Mouse (Mus musculus) E14TG2a.4 (cell line): ENCODE data around the gene Pcnx3.

Experiments used
- CTCF ChIP-seq: conservative IDR thresholded peaks from 2 replicates; pipeline ENCODE4 v1.5.1; 2014; ENCODE audit warnings: low read length
- NANOG ChIP-seq: IDR thresholded peaks from 2 replicates; pipeline ENCODE4 v1.6.1; 2014; ENCODE audit warnings: borderline replicate concordance, low read length, mixed read lengths
- POU5F1 ChIP-seq: IDR thresholded peaks from 2 replicates; pipeline ENCODE4 v1.6.1; 2014; ENCODE audit warnings: low read length, borderline replicate concordance

DNA sequence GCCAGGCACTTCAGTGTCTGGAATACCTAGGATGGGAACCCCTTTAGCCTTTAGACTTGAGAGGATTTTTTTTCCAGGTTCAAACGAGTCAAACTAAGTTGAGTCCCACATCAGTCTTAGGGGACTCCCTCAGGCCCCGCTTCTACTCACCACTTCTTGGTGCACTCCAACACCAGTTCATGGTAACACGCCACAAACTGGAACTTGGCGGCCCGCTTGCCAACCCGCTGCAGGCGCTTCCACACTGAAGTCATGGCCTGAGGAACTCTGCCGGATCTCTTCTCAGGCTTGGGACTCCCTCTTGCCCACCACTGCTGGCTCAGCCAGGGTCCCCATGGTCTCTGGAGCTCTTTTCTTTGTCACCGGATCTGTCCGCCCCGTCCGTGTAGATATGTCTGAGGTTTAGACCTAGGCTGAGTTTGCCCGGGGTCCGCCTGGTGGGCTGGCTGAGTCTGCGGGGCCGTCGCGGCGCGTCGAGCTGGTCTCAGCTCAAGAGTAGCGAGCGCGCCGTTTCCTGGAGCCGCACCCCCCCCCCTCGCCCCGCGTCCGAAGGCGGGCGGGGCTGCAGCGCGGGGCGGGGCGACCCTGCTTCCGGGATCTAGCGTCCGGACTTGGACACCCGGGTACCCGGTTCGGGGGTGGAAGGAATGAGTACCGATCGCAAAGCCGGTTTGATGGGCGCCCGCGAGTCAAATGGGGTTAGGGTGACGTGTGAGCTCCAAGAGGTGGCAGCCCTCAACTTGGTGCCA, 37.2 kb upstream of the Pcnx3 start, which contains the start of gene Ehbp1l1:
- TF ChIP-seq CTCF = no peak
- no peak for TF ChIP-seq NANOG
- TF ChIP-seq POU5F1 = no peak
